ENCODE assay signal across 19 mouse cellular contexts in the genomic region with DNA sequence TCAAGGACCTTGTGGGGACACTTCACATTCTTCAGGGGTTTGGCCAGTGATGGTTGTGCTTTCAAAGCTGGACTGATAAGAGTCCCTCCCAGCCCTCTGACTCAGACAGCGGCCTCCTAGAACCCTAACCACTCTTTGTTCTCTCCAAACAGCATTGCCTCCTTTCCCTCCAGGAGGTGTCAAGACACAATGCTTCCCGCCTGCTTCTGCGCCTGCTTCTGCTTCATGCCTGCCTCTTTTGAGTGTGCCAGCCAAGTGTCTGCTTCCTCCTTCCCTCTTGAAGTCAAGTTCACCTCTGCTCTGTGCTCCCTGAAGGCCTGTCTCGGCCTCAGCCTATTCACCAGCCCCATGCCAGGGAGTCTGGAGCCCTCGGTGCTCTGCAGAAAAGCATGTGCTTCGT. TPM values are rescaled to one million over a fixed set of nuclear protein-coding genes. Genes with fewer than 3 reads are reported as not detected.
DNase-seq lines count a peak whose midpoint lies in the region; ATAC-seq and TF ChIP-seq lines count a peak whose summit lies in the region.
"Had no signal": no experiment of that assay in that cellular context is flagged by ENCODE, and none has a peak within 500 bp of the region (broad histone marks: within the 10 kb centered on the region; RNA-seq: fewer than 3 reads in every experiment).

No protein-coding gene starts in this region.

- peak overlapping the region; percentile 17 to 24; a peak in 2 of 4 replicates for H3K27ac ChIP-seq in heart, embryonic 14.5 days (replicated peaks in 1 of 2; ENCODE audit: control insufficient read depth in 1 of 2, insufficient read depth in 1 of 2, low read depth in 2 of 2, low read length in 2 of 2)
- peak overlapping the region; percentile 14; the same call in 1 of the 2 replicates for H3K27ac ChIP-seq in lung, postnatal 0 days (ENCODE audit: low read length)
- 0 out of 2 replicates have a peak overlapping the region, but pooled peaks have one; percentile 6 for H3K27ac ChIP-seq in limb, embryonic 11.5 days (replicated peaks; ENCODE audit: low read depth, low read length)
- peak overlapping the region; percentile 85 for H3K27ac ChIP-seq in stomach, postnatal 0 days (replicated peaks)
- H3K27ac ChIP-seq: liver, embryonic 13.5 days; macrophage had no signal

- no peak overlapping the region for H3K4me2 ChIP-seq in heart, embryonic 14.5 days (ENCODE audit: low read length)
- H3K4me2 ChIP-seq in lung, postnatal 0 days (replicated peaks; ENCODE audit: low read depth, low read length) = no peak overlapping the region
- no peak overlapping the region for H3K4me2 ChIP-seq in limb, embryonic 11.5 days (ENCODE audit: low read depth, severe bottlenecking)
- no peak overlapping the region for H3K4me2 ChIP-seq in stomach, postnatal 0 days (replicated peaks; ENCODE audit: low read depth)
- H3K4me2 ChIP-seq: heart, embryonic 15.5 days; hindbrain, embryonic 12.5 days; liver, embryonic 13.5 days had no signal

- 46% methylated on average over 6 of the region's 6 CpGs for WGBS in heart, embryonic 14.5 days
- 48% methylated on average over 6 of the region's 6 CpGs for WGBS in lung, postnatal 0 days
- 55% methylated on average over 6 of the region's 6 CpGs for WGBS in lung, adult 2 months
- WGBS in limb, embryonic 11.5 days = 58% methylated on average over 6 of the region's 6 CpGs
- WGBS in stomach, postnatal 0 days = 55% methylated on average over 6 of the region's 6 CpGs

- TF ChIP-seq EP300 in lung, postnatal 0 days (IDR thresholded peaks at IDR 0.05) = no peak
- no peak for TF ChIP-seq EP300 in stomach, postnatal 0 days (optimal IDR thresholded peaks at IDR 0.05)

- no peak for DNase-seq in heart, adult 18-20 months
- DNase-seq in lung, postnatal 0 days (ENCODE audit: low spot score) = peak; percentile 34
- no peak for DNase-seq in lung, adult 2 months
- DNase-seq in limb, embryonic 11.5 days (ENCODE audit: low spot score) = no peak
- DNase-seq in stomach, postnatal 0 days (ENCODE audit: low spot score) = no peak
- DNase-seq in cerebellum, postnatal 25 days = no peak
- DNase-seq: cerebellum, adult 9-11 months; liver, embryonic 13.5 days; midbrain, embryonic 14.5 days; retina, postnatal 1 day; right cerebral cortex, postnatal 4 days had no signal

- H3K9ac ChIP-seq in heart, embryonic 14.5 days (ENCODE audit: low read length) = no peak overlapping the region
- no peak overlapping the region for H3K9ac ChIP-seq in lung, postnatal 0 days (replicated peaks; ENCODE audit: low read depth)
- H3K9ac ChIP-seq in limb, embryonic 11.5 days (ENCODE audit: low read length) = no peak overlapping the region
- H3K9ac ChIP-seq in stomach, postnatal 0 days (ENCODE audit: low read length) = 0 out of 2 replicates have a peak overlapping the region, but pooled peaks have one; percentile 14
- H3K9ac ChIP-seq: hindbrain, embryonic 12.5 days; liver, embryonic 13.5 days had no signal

- no peaks in the 10 kb centered on the region for H3K9me3 ChIP-seq in heart, embryonic 14.5 days (ENCODE audit: control insufficient read depth, low read length)
- no peaks in the 10 kb centered on the region for H3K9me3 ChIP-seq in lung, postnatal 0 days (ENCODE audit: low read length)
- H3K9me3 ChIP-seq in limb, embryonic 11.5 days (ENCODE audit: control insufficient read depth, low read length) = no peaks in the 10 kb centered on the region
- no peaks in the 10 kb centered on the region for H3K9me3 ChIP-seq in stomach, postnatal 0 days (ENCODE audit: control insufficient read depth, low read length)
- H3K9me3 ChIP-seq: G1E; heart, embryonic 15.5 days; hindbrain, embryonic 12.5 days; liver, embryonic 13.5 days had no signal

- ATAC-seq in heart, embryonic 14.5 days (ENCODE audit: insufficient number of reproducible peaks, insufficient read depth, low FRiP score, low read depth) = no peak
- peak; percentile 44 for ATAC-seq in lung, postnatal 0 days
- ATAC-seq in limb, embryonic 11.5 days (ENCODE audit: insufficient number of reproducible peaks, low FRiP score, low TSS enrichment, low read depth) = no peak
- ATAC-seq in stomach, postnatal 0 days (ENCODE audit: low FRiP score, low TSS enrichment) = no peak
- no peak for ATAC-seq in megakaryocyte progenitor cell, adult 5-6 weeks (replicated peaks; ENCODE audit: poor library complexity)
- ATAC-seq: forebrain, embryonic 14.5 days had no signal

- H3K4me3 ChIP-seq in heart, embryonic 14.5 days (ENCODE audit: control insufficient read depth in 1 of 2, insufficient read depth in 1 of 2, low read depth in 1 of 2, low read length in 2 of 2) = no peak overlapping the region
- no peak overlapping the region for H3K4me3 ChIP-seq in lung, postnatal 0 days (ENCODE audit: low read depth, low read length)
- H3K4me3 ChIP-seq in lung, adult 2 months (replicated peaks; ENCODE audit: extremely low read depth, low read depth, low read length) = no peak overlapping the region
- H3K4me3 ChIP-seq in limb, embryonic 11.5 days (ENCODE audit: low read depth, low read length) = no peak overlapping the region
- no peak overlapping the region for H3K4me3 ChIP-seq in stomach, postnatal 0 days (ENCODE audit: low read depth, low read length)
- H3K4me3 ChIP-seq: heart, embryonic 15.5 days; hindbrain, embryonic 12.5 days; liver, embryonic 13.5 days had no signal

- no peak for TF ChIP-seq POLR2A in lung, adult 2 months (IDR thresholded peaks at IDR 0.05; ENCODE audit: borderline replicate concordance, extremely low read depth, low read depth, low read length)

- TF ChIP-seq CTCF in lung, postnatal 0 days (IDR thresholded peaks at IDR 0.05) = no peak
- TF ChIP-seq CTCF in lung, adult 2 months (IDR thresholded peaks at IDR 0.05; ENCODE audit: insufficient read depth, low read length) = no peak
- TF ChIP-seq CTCF in stomach, postnatal 0 days (IDR thresholded peaks at IDR 0.05; ENCODE audit: low read depth) = no peak

- no peaks in the 10 kb centered on the region for H3K36me3 ChIP-seq in heart, embryonic 14.5 days (ENCODE audit: control insufficient read depth, insufficient read depth, low read length)
- H3K36me3 ChIP-seq in lung, postnatal 0 days (ENCODE audit: insufficient read depth, low read length) = no peaks in the 10 kb centered on the region
- H3K36me3 ChIP-seq in limb, embryonic 11.5 days (ENCODE audit: control insufficient read depth, insufficient read depth, low read length) = no peaks in the 10 kb centered on the region
- H3K36me3 ChIP-seq in stomach, postnatal 0 days (ENCODE audit: control insufficient read depth, insufficient read depth, low read length) = no peaks in the 10 kb centered on the region
- H3K36me3 ChIP-seq: G1E; heart, embryonic 15.5 days; hindbrain, embryonic 12.5 days; liver, embryonic 13.5 days had no signal

- no peaks in the 10 kb centered on the region for H3K27me3 ChIP-seq in heart, embryonic 14.5 days (ENCODE audit: control insufficient read depth, insufficient read depth, low read length)
- H3K27me3 ChIP-seq in lung, postnatal 0 days (replicated peaks; ENCODE audit: insufficient read depth, low read length) = no peaks in the 10 kb centered on the region
- no peaks in the 10 kb centered on the region for H3K27me3 ChIP-seq in limb, embryonic 11.5 days (ENCODE audit: control insufficient read depth, insufficient read depth, low read length)
- no peaks in the 10 kb centered on the region for H3K27me3 ChIP-seq in stomach, postnatal 0 days (ENCODE audit: control insufficient read depth, insufficient read depth, low read length)
- H3K27me3 ChIP-seq: heart, embryonic 15.5 days; hindbrain, embryonic 12.5 days had no signal

- H3K4me1 ChIP-seq in heart, embryonic 14.5 days (ENCODE audit: control insufficient read depth in 2 of 2, insufficient read depth in 2 of 2, low read length in 2 of 2) = peaks cover 19 to 27% of the 10 kb centered on the region in 2 experiments
- peaks cover 9% of the 10 kb centered on the region for H3K4me1 ChIP-seq in lung, postnatal 0 days (ENCODE audit: insufficient read depth, low read depth, low read length)
- peaks cover 14% of the 10 kb centered on the region for H3K4me1 ChIP-seq in lung, adult 2 months (ENCODE audit: control insufficient read depth, insufficient read depth, low read length)
- H3K4me1 ChIP-seq in limb, embryonic 11.5 days (ENCODE audit: control insufficient read depth, insufficient read depth, low read length) = peaks cover 9% of the 10 kb centered on the region; the same call in 1 of the 2 replicates
- no peaks in the 10 kb centered on the region for H3K4me1 ChIP-seq in stomach, postnatal 0 days (replicated peaks; ENCODE audit: control insufficient read depth, insufficient read depth)
- H3K4me1 ChIP-seq: liver, embryonic 13.5 days had no signal

RNA-seq across cellular contexts. Expression of a gene that starts 11.5 kb away (rescaled TPM):
- 3.2 and 3.9 TPM in 2 replicates for polyA plus RNA-seq in heart, embryonic 14.5 days (2014; fragmentation: Nextera tagmentation; extraction: Ambion mirVana)
- total RNA-seq in heart, adult 18-20 months (2021) = 1 to 10 TPM; 1.5 to 2.6 TPM
- polyA plus RNA-seq in lung, postnatal 0 days (2015; fragmentation: Nextera tagmentation; extraction: Ambion mirVana) = 20.0 and 29.8 TPM in 2 replicates
- 39.2 and 42.3 TPM in 2 replicates for polyA plus RNA-seq in lung, adult 2 months (2012; rRNA removed)
- polyA plus RNA-seq in limb, embryonic 11.5 days (2014; fragmentation: Nextera tagmentation; extraction: Ambion mirVana) = 7.9 and 10.3 TPM in 2 replicates
- 28.3 and 29.2 TPM in 2 replicates for polyA plus RNA-seq in stomach, postnatal 0 days (2015; fragmentation: Nextera tagmentation; extraction: Ambion mirVana)
- total RNA-seq in megakaryocyte progenitor cell, adult 5-6 weeks (2015) = 0.17 and 1.1 TPM in 2 replicates
- 0.71 and 2.6 TPM in 2 replicates for total RNA-seq in megakaryocyte progenitor cell, adult 5-6 weeks (2017)
- total RNA-seq: neutrophil, adult 5-6 weeks had no signal
- polyA plus RNA-seq: G1E had no signal

RNA-seq across cellular contexts. Expression of a gene that starts 34.6 kb away (rescaled TPM):
- 22.4 and 26.1 TPM in 2 replicates for polyA plus RNA-seq in heart, embryonic 14.5 days (2014; fragmentation: Nextera tagmentation; extraction: Ambion mirVana)
- total RNA-seq in heart, adult 18-20 months (2021) = 10 to 100 TPM; 25.2 to 29.1 TPM
- polyA plus RNA-seq in lung, postnatal 0 days (2015; fragmentation: Nextera tagmentation; extraction: Ambion mirVana) = 23.3 and 24.6 TPM in 2 replicates
- 23.6 and 30.2 TPM in 2 replicates for polyA plus RNA-seq in lung, adult 2 months (2012; rRNA removed)
- 26.3 and 28.1 TPM in 2 replicates for polyA plus RNA-seq in limb, embryonic 11.5 days (2014; fragmentation: Nextera tagmentation; extraction: Ambion mirVana)
- 20.1 and 21.8 TPM in 2 replicates for polyA plus RNA-seq in stomach, postnatal 0 days (2015; fragmentation: Nextera tagmentation; extraction: Ambion mirVana)
- total RNA-seq in megakaryocyte progenitor cell, adult 5-6 weeks (2015) = 28.6 and 29.4 TPM in 2 replicates
- total RNA-seq in megakaryocyte progenitor cell, adult 5-6 weeks (2017) = 36.4 and 38.9 TPM in 2 replicates

RNA-seq across cellular contexts. Expression of a gene that starts 49.6 kb away (rescaled TPM):
- 44.4 and 48.8 TPM in 2 replicates for polyA plus RNA-seq in heart, embryonic 14.5 days (2014; fragmentation: Nextera tagmentation; extraction: Ambion mirVana)
- total RNA-seq in heart, adult 18-20 months (2021) = 10 to 100 TPM in 1 of 2 experiments, 1 to 10 TPM in 1; 8.8 to 10.3 TPM
- polyA plus RNA-seq in lung, postnatal 0 days (2015; fragmentation: Nextera tagmentation; extraction: Ambion mirVana) = 54.6 and 57.5 TPM in 2 replicates
- polyA plus RNA-seq in lung, adult 2 months (2012; rRNA removed) = 33.3 and 37.4 TPM in 2 replicates
- polyA plus RNA-seq in limb, embryonic 11.5 days (2014; fragmentation: Nextera tagmentation; extraction: Ambion mirVana) = 77.7 and 83.5 TPM in 2 replicates
- polyA plus RNA-seq in stomach, postnatal 0 days (2015; fragmentation: Nextera tagmentation; extraction: Ambion mirVana) = 49.1 and 51.2 TPM in 2 replicates
- total RNA-seq in megakaryocyte progenitor cell, adult 5-6 weeks (2015) = 63.5 and 65.1 TPM in 2 replicates
- total RNA-seq in megakaryocyte progenitor cell, adult 5-6 weeks (2017) = 71.7 and 96.5 TPM in 2 replicates

Comparison
In these comparisons a context has a peak if more than half of its experiments do, and no peak if none do; other contexts are left out.
1. H3K27ac ChIP-seq: peak in every context shown above with its lines; median percentile 85 in stomach, postnatal 0 days; 20 in heart, embryonic 14.5 days; 14 in lung, postnatal 0 days; 6 in limb, embryonic 11.5 days.